Mouse (Mus musculus) lung, postnatal 0 days (tissue): ENCODE data around the gene Fam172a. TPM values are rescaled to one million over a fixed set of nuclear protein-coding genes. Genes with fewer than 3 reads are reported as not detected.
A peak's percentile ranks its signal among the peaks of the same experiment; 100 is the strongest.

Experiments
- ATAC-seq: fragments of 200-750 bp; cut with Nextera tagmentation; 2 replicates; pipeline ENCODE4 v1.8.0; 2017; ENCODE audit warnings: moderate library complexity
- DNase-seq: peaks from one replicate; pipeline ENCODE4 v3.0.0-alpha.2; 2016; ENCODE audit warnings: low spot score
- H3K27ac ChIP-seq: fragments of 300-500 bp; sonication (generic); 2 replicates; pipeline ENCODE4 v1.5.1; 2014; ENCODE audit warnings: antibody characterized with exemption, mild to moderate bottlenecking, low read length, mixed read lengths
- H3K27me3 ChIP-seq: fragments of 300-500 bp; sonication (generic); replicated peaks from 2 replicates; pipeline ENCODE4 v1.6.1; 2014; ENCODE audit warnings: low read length, mixed read lengths; ENCODE audit not compliant: insufficient read depth
- H3K36me3 ChIP-seq: fragments of 300-500 bp; sonication (generic); 2 replicates; pipeline ENCODE4 v1.6.1; 2014; ENCODE audit warnings: low read length, mixed read lengths; ENCODE audit not compliant: insufficient read depth
- H3K4me1 ChIP-seq: fragments of 300-500 bp; sonication (generic); 2 replicates; pipeline ENCODE4 v1.6.1; 2014; ENCODE audit warnings: antibody characterized with exemption, low read depth, low read length, mixed read lengths; ENCODE audit not compliant: insufficient read depth
- H3K4me2 ChIP-seq: fragments of 300-500 bp; sonication (generic); replicated peaks from 2 replicates; pipeline ENCODE4 v1.6.1; 2014; ENCODE audit warnings: low read depth, mild to moderate bottlenecking, low read length, moderate library complexity, mixed read lengths
- H3K4me3 ChIP-seq: fragments of 300-500 bp; sonication (generic); 2 replicates; pipeline ENCODE4 v1.5.1; 2014; ENCODE audit warnings: low read depth, low read length
- H3K9ac ChIP-seq: fragments of 300-500 bp; sonication (generic); replicated peaks from 2 replicates; pipeline ENCODE4 v1.6.1; 2014; ENCODE audit warnings: low read depth, mild to moderate bottlenecking
- H3K9me3 ChIP-seq: fragments of 300-500 bp; sonication (generic); 2 replicates; pipeline ENCODE4 v1.6.1; 2016; ENCODE audit warnings: low read length, mixed read lengths
- CTCF ChIP-seq: IDR thresholded peaks from 2 replicates; pipeline ENCODE4 v1.5.1; 2016; ENCODE audit warnings: antibody characterized with exemption, mild to moderate bottlenecking
- EP300 ChIP-seq: IDR thresholded peaks from 2 replicates; pipeline ENCODE4 v1.6.1; 2016; ENCODE audit warnings: antibody characterized with exemption, mild to moderate bottlenecking, control low read depth
- WGBS: fragments of 180-500 bp; shearing (Covaris S2); extraction: QIAGEN DNeasy Blood & Tissue Kit; methylation state at CpG from one replicate; pipeline ENCODE4 v1.1.7; 2014; 5-methylcytosine and 5-hydroxymethylcytosine counted together
- polyA plus RNA-seq: library from polyadenylated mRNA; unstranded; fragments of >200 nt; fragmentation: Nextera tagmentation; extraction: Ambion mirVana; gene quantifications from 2 replicates; pipeline ENCODE4 v1.2.1, GENCODE M21; 2015

Fam172a gene
- polyA plus RNA-seq, 1 experiment from 2014 or later, result 21.8 TPM

- H3K36me3 ChIP-seq, result no peaks in the 10 kb centered on the region
- ATAC-seq (no peak), DNase-seq (no peak)
- TF ChIP-seq CTCF, result no peak
- TF ChIP-seq EP300, result no peak
- no peak overlapping the region for H3K4me3 ChIP-seq
- no peaks in the 10 kb centered on the region for H3K4me1 ChIP-seq
- H3K9me3 ChIP-seq, result no peaks in the 10 kb centered on the region
- H3K27ac ChIP-seq, result no peak overlapping the region
- 12% methylated on average over 3 of the region's 3 CpGs for WGBS
- no peak overlapping the region for H3K9ac ChIP-seq
- peaks cover 55% of the 10 kb centered on the region for H3K27me3 ChIP-seq
- H3K4me2 ChIP-seq, result no peak overlapping the region
Observed at GRCm38 (mm10) chr13:78174191-78174590, 472.4 kb downstream of the Fam172a start.

- no peaks in the 10 kb centered on the region for H3K9me3 ChIP-seq
- H3K9ac ChIP-seq, result no peak overlapping the region
- H3K4me2 ChIP-seq, result no peak overlapping the region
- H3K4me3 ChIP-seq, result no peak overlapping the region
- peaks cover 62% of the 10 kb centered on the region for H3K27me3 ChIP-seq
- DNase-seq (no peak), ATAC-seq (no peak)
- no peak for TF ChIP-seq CTCF
- no peak for TF ChIP-seq EP300
- no peak overlapping the region for H3K27ac ChIP-seq
- peaks cover 2% of the 10 kb centered on the region; the same call in 1 of the 2 replicates for H3K4me1 ChIP-seq
- WGBS, result 37% methylated on average over 1 of the region's 1 CpGs
- no peaks in the 10 kb centered on the region for H3K36me3 ChIP-seq
Observed at GRCm38 (mm10) chr13:78174891-78175290, 473.1 kb downstream of the Fam172a start.

GRCm38 (mm10) chr13:78175821-78176380 lies 474.1 kb downstream of the Fam172a start:
- no peaks in the 10 kb centered on the region for H3K36me3 ChIP-seq
- WGBS, result 4% methylated on average over 8 of the region's 8 CpGs

GRCm38 (mm10) chr13:78177381-78177950 lies 475.6 kb downstream of the Fam172a start:
- H3K27me3 ChIP-seq, result peaks cover 82% of the 10 kb centered on the region
- H3K9ac ChIP-seq, result no peak overlapping the region
- DNase-seq (no peak), ATAC-seq (no peak)
- no peak overlapping the region for H3K27ac ChIP-seq
- H3K4me1 ChIP-seq, result peaks cover 2% of the 10 kb centered on the region; the same call in 1 of the 2 replicates
- no peaks in the 10 kb centered on the region for H3K9me3 ChIP-seq
- WGBS, result 14% methylated on average over 5 of the region's 5 CpGs
- TF ChIP-seq CTCF (no peak), EP300 (no peak)
- H3K36me3 ChIP-seq, result no peaks in the 10 kb centered on the region
- no peak overlapping the region for H3K4me2 ChIP-seq
- no peak overlapping the region for H3K4me3 ChIP-seq

More at GRCm38 (mm10) chr13:78175821-78176380, 474.1 kb downstream of the Fam172a start:
- DNase-seq (peak; percentile 42), ATAC-seq (no peak)
- Histone ChIP-seq H3K27me3 (peaks cover 67% of the 10 kb centered on the region), H3K9ac (no peak overlapping the region), H3K4me1 (peaks cover 2% of the 10 kb centered on the region; the same call in 1 of the 2 replicates), H3K4me2 (no peak overlapping the region), H3K4me3 (no peak overlapping the region), H3K27ac (no peak overlapping the region), H3K9me3 (no peaks in the 10 kb centered on the region)
- no peak for TF ChIP-seq EP300
- peak; percentile 60 for TF ChIP-seq CTCF

- H3K36me3 ChIP-seq, result no peaks in the 10 kb centered on the region
- H3K4me2 ChIP-seq, result no peak overlapping the region
- H3K4me3 ChIP-seq, result no peak overlapping the region
- H3K27ac ChIP-seq, result no peak overlapping the region
- whole genome bisulfite sequencing, result 5% methylated on average over 1 of the region's 1 CpGs
- H3K9me3 ChIP-seq, result no peaks in the 10 kb centered on the region
- H3K9ac ChIP-seq, result no peak overlapping the region
- DNase-seq (no peak), ATAC-seq (no peak)
- H3K4me1 ChIP-seq, result peaks cover 2% of the 10 kb centered on the region; the same call in 1 of the 2 replicates
- no peak for TF ChIP-seq CTCF
- TF ChIP-seq EP300, result no peak
- peaks cover 82% of the 10 kb centered on the region for H3K27me3 ChIP-seq
Observed at GRCm38 (mm10) chr13:78178021-78178420, 476.2 kb downstream of the Fam172a start.

- H3K4me3 ChIP-seq, result no peak overlapping the region
- no peaks in the 10 kb centered on the region for H3K9me3 ChIP-seq
- DNase-seq (no peak), ATAC-seq (no peak)
- no peak overlapping the region for H3K4me2 ChIP-seq
- peaks cover 2% of the 10 kb centered on the region; the same call in 1 of the 2 replicates for H3K4me1 ChIP-seq
- WGBS, result 28% methylated on average over 5 of the region's 5 CpGs
- TF ChIP-seq CTCF, result no peak
- TF ChIP-seq EP300, result no peak
- no peaks in the 10 kb centered on the region for H3K36me3 ChIP-seq
- peaks cover 84% of the 10 kb centered on the region for H3K27me3 ChIP-seq
- H3K9ac ChIP-seq, result no peak overlapping the region
- H3K27ac ChIP-seq, result no peak overlapping the region
Observed at GRCm38 (mm10) chr13:78178771-78179170, 476.9 kb downstream of the Fam172a start.
